In the genomic region with DNA sequence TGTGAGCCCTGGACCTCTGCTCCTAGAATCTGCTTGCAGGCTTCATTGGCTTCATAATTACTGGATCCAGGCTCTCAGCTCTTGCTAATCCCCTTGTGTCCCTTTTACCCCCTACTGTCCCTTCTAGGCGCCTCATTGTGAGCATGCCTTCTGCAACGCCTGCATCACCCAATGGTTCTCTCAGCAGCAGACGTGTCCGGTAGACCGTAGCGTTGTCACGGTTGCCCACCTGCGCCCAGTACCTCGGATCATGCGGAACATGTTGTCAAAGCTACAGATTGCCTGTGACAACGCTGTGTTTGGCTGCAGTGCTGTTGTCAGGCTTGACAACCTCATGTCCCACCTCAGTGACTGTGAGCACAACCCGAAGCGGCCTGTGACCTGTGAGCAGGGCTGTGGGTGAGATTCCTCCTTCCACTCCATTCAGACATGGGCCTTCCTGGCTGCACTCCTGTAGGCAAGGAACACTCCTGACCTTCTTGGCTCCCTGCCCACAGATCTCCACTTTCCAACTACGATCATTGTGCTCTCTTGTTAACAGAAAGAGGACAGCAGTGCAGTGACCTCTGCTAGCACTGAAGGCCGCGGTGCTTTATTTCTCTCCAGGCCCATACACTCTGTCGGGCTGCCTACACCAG, we compare ENCODE assay signal across 9 mouse cellular contexts. TPM values are rescaled to one million over a fixed set of nuclear protein-coding genes. Genes with fewer than 3 reads are reported as not detected.
A peak's percentile ranks its signal among the peaks of the same experiment; 100 is the strongest.
DNase-seq lines count a peak whose midpoint lies in the region; ATAC-seq lines count a peak whose summit lies in the region.
"Had no signal": no experiment of that assay in that cellular context is flagged by ENCODE, and none has a peak within 500 bp of the region (broad histone marks: within the 10 kb centered on the region; RNA-seq: fewer than 3 reads in every experiment).

No protein-coding gene starts in this region.

- H3K27ac ChIP-seq in liver, embryonic 12.5 days: no peak overlapping the region
- H3K27ac ChIP-seq: embryonic facial prominence, embryonic 12.5 days had no signal

- H3K27me3 ChIP-seq in liver, embryonic 12.5 days (replicated peaks): no peaks in the 10 kb centered on the region
- H3K27me3 ChIP-seq: embryonic facial prominence, embryonic 12.5 days had no signal

- WGBS in liver, embryonic 12.5 days (ENCODE audit: insufficient replicate concordance): 86% methylated on average over 17 of the region's 17 CpGs

- H3K4me3 ChIP-seq in liver, embryonic 12.5 days: no peak overlapping the region
- H3K4me3 ChIP-seq: embryonic facial prominence, embryonic 12.5 days had no signal

- no peaks in the 10 kb centered on the region for H3K9me3 ChIP-seq in liver, embryonic 12.5 days (replicated peaks)
- H3K9me3 ChIP-seq: embryonic facial prominence, embryonic 12.5 days had no signal

- H3K4me1 ChIP-seq in liver, embryonic 12.5 days: no peaks in the 10 kb centered on the region
- H3K4me1 ChIP-seq: embryonic facial prominence, embryonic 12.5 days had no signal

- DNase-seq in layer of hippocampus, adult 11-12 months (ENCODE audit: low spot score): peak; percentile 36
- DNase-seq in layer of hippocampus, postnatal 36 days: no peak
- DNase-seq in adrenal gland, adult 18-20 months (ENCODE audit: low spot score in 2 of 2): peak; percentile 57 to 59
- DNase-seq in heart, adult 11 months: peak; percentile 97
- peak; percentile 94 for DNase-seq in kidney, adult 9 months
- DNase-seq in ovary, postnatal 36 days (ENCODE audit: low spot score): peak; percentile 45
- DNase-seq in left cerebral cortex, adult 11 months (ENCODE audit: low spot score): no peak

- H3K36me3 ChIP-seq in liver, embryonic 12.5 days: peaks cover 81% of the 10 kb centered on the region

- H3K9ac ChIP-seq in liver, embryonic 12.5 days: no peak overlapping the region
- H3K9ac ChIP-seq: embryonic facial prominence, embryonic 12.5 days had no signal

- no peak overlapping the region for H3K4me2 ChIP-seq in liver, embryonic 12.5 days
- H3K4me2 ChIP-seq: embryonic facial prominence, embryonic 12.5 days had no signal

- no peak for ATAC-seq in liver, embryonic 12.5 days

RNA-seq across cellular contexts. Expression of gene Smarcc2, which starts 23.7 kb away (rescaled TPM):
- 100 to 1,000 TPM; 226 to 234 TPM for total RNA-seq in layer of hippocampus, postnatal 36 days (2021)
- total RNA-seq in adrenal gland, adult 18-20 months (2021): 100 to 1,000 TPM; 113 to 116 TPM
- 34.9 and 40.3 TPM in 2 replicates for polyA plus RNA-seq in liver, embryonic 12.5 days (2016; fragmentation: Nextera tagmentation; extraction: Ambion mirVana)

RNA-seq across cellular contexts. Expression of gene Rnf41, which starts 23.8 kb away (rescaled TPM):
- 10 to 100 TPM; 74.4 to 76.3 TPM for total RNA-seq in layer of hippocampus, postnatal 36 days (2021)
- total RNA-seq in adrenal gland, adult 18-20 months (2021): 10 to 100 TPM; 40.0 to 42.2 TPM
- 14.2 and 14.8 TPM in 2 replicates for polyA plus RNA-seq in liver, embryonic 12.5 days (2016; fragmentation: Nextera tagmentation; extraction: Ambion mirVana)

RNA-seq across cellular contexts. Expression of gene Nabp2, which starts 24.0 kb away (rescaled TPM):
- total RNA-seq in layer of hippocampus, postnatal 36 days (2021): 10 to 100 TPM; 91.6 to 92.0 TPM
- total RNA-seq in adrenal gland, adult 18-20 months (2021): 10 to 100 TPM; 74.3 to 75.2 TPM
- polyA plus RNA-seq in liver, embryonic 12.5 days (2016; fragmentation: Nextera tagmentation; extraction: Ambion mirVana): 64.1 and 66.1 TPM in 2 replicates

RNA-seq across cellular contexts. Expression of gene Slc39a5, which starts 34.3 kb away (rescaled TPM):
- not detected for total RNA-seq in layer of hippocampus, postnatal 36 days (2021)
- total RNA-seq in adrenal gland, adult 18-20 months (2021): under 1 TPM in 1 of 2 experiments, not detected in 1; 0.16 TPM
- polyA plus RNA-seq in liver, embryonic 12.5 days (2016; fragmentation: Nextera tagmentation; extraction: Ambion mirVana): 22.7 and 23.0 TPM in 2 replicates
- polyA plus RNA-seq: embryonic facial prominence, embryonic 12.5 days had no signal

RNA-seq across cellular contexts. Expression of gene Ankrd52, which starts 58.4 kb away (rescaled TPM):
- 10 to 100 TPM; 55.6 to 59.6 TPM for total RNA-seq in layer of hippocampus, postnatal 36 days (2021)
- total RNA-seq in adrenal gland, adult 18-20 months (2021): 10 to 100 TPM; 61.7 to 61.8 TPM
- polyA plus RNA-seq in liver, embryonic 12.5 days (2016; fragmentation: Nextera tagmentation; extraction: Ambion mirVana): 9.3 TPM in 2 replicates

Comparison
In these comparisons a context has a peak if more than half of its experiments do, and no peak if none do; other contexts are left out.
1. DNase-seq: peak in layer of hippocampus, adult 11-12 months (single experiment), adrenal gland, adult 18-20 months (2 of 2), heart, adult 11 months (single experiment), kidney, adult 9 months (single experiment) and ovary, postnatal 36 days (single experiment); none in layer of hippocampus, postnatal 36 days (0 of 2) and left cerebral cortex, adult 11 months (single experiment).